Mouse (Mus musculus) spleen, postnatal 14 days (tissue): ENCODE data around the gene Acp7.
"Not testable (repeated sequence)": the region's sequence is repeated elsewhere in the genome, so short reads cannot be mapped to it uniquely, and the experiment has no call there.

Experiments
- DNase-seq, 2 experiments: peaks; one replicate each; pipeline ENCODE4 v3.0.0; 2021 to 2022; ENCODE audit warnings: low spot score in 2 of 2

Gene Acp7

GRCm38 (mm10) chr7:28631073-28631472 lies at the start of gene Acp7:
TSS of gene Acp7 (minus strand) at chr7:28631332.
- no peak for DNase-seq

- no peak for DNase-seq
Measured at GRCm38 (mm10) chr7:28677624-28678023, 46.5 kb upstream of the Acp7 start.

- DNase-seq, result no peak
Measured at GRCm38 (mm10) chr7:28676811-28677541, 45.8 kb upstream of the Acp7 start.

- DNase-seq, result no peak
Measured at GRCm38 (mm10) chr7:28675746-28676145, 44.6 kb upstream of the Acp7 start.

- no peak for DNase-seq
Measured at GRCm38 (mm10) chr7:28674994-28675393, 43.9 kb upstream of the Acp7 start.

- DNase-seq, result not testable (repeated sequence)
Measured at GRCm38 (mm10) chr7:28672786-28673185, 41.7 kb upstream of the Acp7 start.

- no peak for DNase-seq
Measured at GRCm38 (mm10) chr7:28672276-28672675, 41.1 kb upstream of the Acp7 start.

GRCm38 (mm10) chr7:28671172-28671571 lies 40.0 kb upstream of the Acp7 start:
- no peak for DNase-seq

GRCm38 (mm10) chr7:28665620-28666579 lies 34.8 kb upstream of the Acp7 start:
- DNase-seq, result no peak

- no peak for DNase-seq
Measured at GRCm38 (mm10) chr7:28656430-28656829, 25.3 kb upstream of the Acp7 start.

- no peak for DNase-seq
Measured at GRCm38 (mm10) chr7:28651157-28651556, 20.0 kb upstream of the Acp7 start.

GRCm38 (mm10) chr7:28647016-28647415 lies 15.9 kb upstream of the Acp7 start:
- no peak for DNase-seq

- no peak for DNase-seq
Measured at GRCm38 (mm10) chr7:28645947-28646475, 14.9 kb upstream of the Acp7 start.

- DNase-seq, result no peak
Measured at GRCm38 (mm10) chr7:28645366-28645765, 14.2 kb upstream of the Acp7 start.

- DNase-seq, result no peak
Measured at GRCm38 (mm10) chr7:28641546-28641945, 10.4 kb upstream of the Acp7 start.

GRCm38 (mm10) chr7:28637511-28637910 lies 6.4 kb upstream of the Acp7 start:
- DNase-seq, result no peak

GRCm38 (mm10) chr7:28634128-28634527 lies 3.0 kb upstream of the Acp7 start:
- DNase-seq, result no peak

- DNase-seq, result no peak
Measured at GRCm38 (mm10) chr7:28624791-28625190, 6.3 kb downstream of the Acp7 start.

- no peak for DNase-seq
Measured at GRCm38 (mm10) chr7:28619098-28619715, 11.9 kb downstream of the Acp7 start.

- DNase-seq, result no peak
Measured at GRCm38 (mm10) chr7:28605951-28606350, 25.2 kb downstream of the Acp7 start.

- not testable (repeated sequence) for DNase-seq
Measured at GRCm38 (mm10) chr7:28603788-28604187, 27.3 kb downstream of the Acp7 start.

GRCm38 (mm10) chr7:28603136-28603535 lies 28.0 kb downstream of the Acp7 start:
- DNase-seq, result no peak
